Mouse (Mus musculus): ENCODE measurements at regions not wholly inside any gene's neighbourhood (a gene's known extent, or its start where the extent isn't known, plus 50 kb on each side); places are given as distances from the start of the nearest gene placed in this dataset.

GRCm38 (mm10) chr2:169493609-169494275 lies 93.8 kb downstream of the Gm11011 start:
- Histone ChIP-seq H3K4me2 (replicated peaks) (no peak overlapping the region), H3K4me1 (peaks cover 9% of the 10 kb centered on the region), H3K4me3 (no peak overlapping the region), H3K9me3 (no peaks in the 10 kb centered on the region), H3K36me3 (no peaks in the 10 kb centered on the region), H3K9ac (replicated peaks) (no peak overlapping the region), H3K27ac (replicated peaks) (no peak overlapping the region), H3K27me3 (no peaks in the 10 kb centered on the region)
- ATAC-seq (replicated peaks), result no peak
- 47% methylated on average over 16 of the region's 16 CpGs for WGBS

GRCm38 (mm10) chr2:169483934-169484333 lies 103.6 kb downstream of the Gm11011 start:
- H3K4me2 ChIP-seq (replicated peaks), result no peak overlapping the region
- WGBS, result 84% methylated on average over 8 of the region's 8 CpGs

GRCm38 (mm10) chr2:169481731-169482465 lies 105.6 kb downstream of the Gm11011 start:
- no peaks in the 10 kb centered on the region for H3K36me3 ChIP-seq
- no peaks in the 10 kb centered on the region for H3K9me3 ChIP-seq
- no peak overlapping the region for H3K4me3 ChIP-seq
- peaks cover 6% of the 10 kb centered on the region; the same call in 1 of the 2 replicates for H3K4me1 ChIP-seq
- WGBS, result 50% methylated on average over 15 of the region's 15 CpGs
- no peak for ATAC-seq (replicated peaks)
- H3K27ac ChIP-seq (replicated peaks), result no peak overlapping the region
- H3K4me2 ChIP-seq (replicated peaks), result no peak overlapping the region
- no peak overlapping the region for H3K9ac ChIP-seq (replicated peaks)
- 0 out of 2 replicates have a peak, but pooled peaks cover 3% of the 10 kb centered on the region for H3K27me3 ChIP-seq

More at GRCm38 (mm10) chr2:169483934-169484333, 103.6 kb downstream of the Gm11011 start:
- Histone ChIP-seq H3K36me3 (no peaks in the 10 kb centered on the region), H3K27ac (replicated peaks) (no peak overlapping the region), H3K9me3 (no peaks in the 10 kb centered on the region), H3K4me3 (no peak overlapping the region), H3K4me1 (peaks cover 6% of the 10 kb centered on the region; the same call in 1 of the 2 replicates), H3K27me3 (no peaks in the 10 kb centered on the region), H3K9ac (replicated peaks) (no peak overlapping the region)
- ATAC-seq (replicated peaks), result no peak

- Histone ChIP-seq H3K4me3 (no peak overlapping the region), H3K9me3 (no peaks in the 10 kb centered on the region), H3K9ac (replicated peaks) (no peak overlapping the region), H3K36me3 (no peaks in the 10 kb centered on the region), H3K4me1 (no peaks in the 10 kb centered on the region; the same call in none of the 2 replicates), H3K27me3 (0 out of 2 replicates have a peak, but pooled peaks cover 3% of the 10 kb centered on the region), H3K27ac (replicated peaks) (no peak overlapping the region), H3K4me2 (replicated peaks) (no peak overlapping the region)
- WGBS, result 31% methylated on average over 9 of the region's 9 CpGs
- no peak for ATAC-seq (replicated peaks)
Observed at GRCm38 (mm10) chr2:169474418-169475112, 113.0 kb downstream of the Gm11011 start.

GRCm38 (mm10) chr2:169469538-169469937 lies 118.0 kb downstream of the Gm11011 start:
- Histone ChIP-seq H3K27ac (replicated peaks) (no peak overlapping the region), H3K27me3 (no peaks in the 10 kb centered on the region), H3K9ac (replicated peaks) (no peak overlapping the region), H3K9me3 (no peaks in the 10 kb centered on the region), H3K36me3 (no peaks in the 10 kb centered on the region), H3K4me2 (replicated peaks) (no peak overlapping the region), H3K4me3 (no peak overlapping the region), H3K4me1 (peaks cover 4% of the 10 kb centered on the region)
- 67% methylated on average over 10 of the region's 10 CpGs for WGBS
- no peak for ATAC-seq (replicated peaks)

- H3K27ac ChIP-seq (replicated peaks), result no peak overlapping the region
- peaks cover 4% of the 10 kb centered on the region for H3K4me1 ChIP-seq
- H3K9ac ChIP-seq (replicated peaks), result no peak overlapping the region
- WGBS, result 73% methylated on average over 6 of the region's 6 CpGs
- no peaks in the 10 kb centered on the region for H3K36me3 ChIP-seq
- no peak for ATAC-seq (replicated peaks)
- H3K9me3 ChIP-seq, result no peaks in the 10 kb centered on the region
- no peak overlapping the region for H3K4me2 ChIP-seq (replicated peaks)
- no peak overlapping the region for H3K4me3 ChIP-seq
- no peaks in the 10 kb centered on the region for H3K27me3 ChIP-seq
Observed at GRCm38 (mm10) chr2:169467621-169468020, 119.9 kb downstream of the Gm11011 start.

GRCm38 (mm10) chr2:169464106-169464505 lies 123.4 kb downstream of the Gm11011 start:
- H3K4me3 ChIP-seq, result no peak overlapping the region
- H3K4me2 ChIP-seq (replicated peaks), result no peak overlapping the region
- no peaks in the 10 kb centered on the region for H3K27me3 ChIP-seq
- no peaks in the 10 kb centered on the region for H3K9me3 ChIP-seq
- WGBS, result 88% methylated on average over 5 of the region's 5 CpGs
- H3K4me1 ChIP-seq, result peaks cover 2% of the 10 kb centered on the region; the same call in 1 of the 2 replicates
- H3K9ac ChIP-seq (replicated peaks), result no peak overlapping the region
- no peak for ATAC-seq (replicated peaks)
- H3K27ac ChIP-seq (replicated peaks), result no peak overlapping the region
- no peaks in the 10 kb centered on the region for H3K36me3 ChIP-seq

- Histone ChIP-seq H3K9ac (replicated peaks) (no peak overlapping the region), H3K4me2 (replicated peaks) (no peak overlapping the region), H3K4me3 (no peak overlapping the region), H3K36me3 (no peaks in the 10 kb centered on the region), H3K4me1 (no peaks in the 10 kb centered on the region), H3K27ac (replicated peaks) (no peak overlapping the region), H3K27me3 (no peaks in the 10 kb centered on the region), H3K9me3 (no peaks in the 10 kb centered on the region)
- no peak for ATAC-seq (replicated peaks)
- WGBS, result 76% methylated on average over 12 of the region's 12 CpGs
Observed at GRCm38 (mm10) chr2:169461491-169462039, 126.0 kb downstream of the Gm11011 start.

GRCm38 (mm10) chr2:169452956-169453355 lies 134.6 kb downstream of the Gm11011 start:
- no peak for ATAC-seq (replicated peaks)

GRCm38 (mm10) chr2:169450801-169451200 lies 136.7 kb downstream of the Gm11011 start:
- WGBS, result 89% methylated on average over 6 of the region's 6 CpGs
- no peaks in the 10 kb centered on the region for H3K9me3 ChIP-seq
- H3K36me3 ChIP-seq, result no peaks in the 10 kb centered on the region
- H3K27me3 ChIP-seq, result no peaks in the 10 kb centered on the region
- ATAC-seq (replicated peaks), result no peak
- no peak overlapping the region for H3K4me3 ChIP-seq
- no peak overlapping the region for H3K9ac ChIP-seq (replicated peaks)
- H3K27ac ChIP-seq (replicated peaks), result no peak overlapping the region
- peaks cover 2% of the 10 kb centered on the region; the same call in 1 of the 2 replicates for H3K4me1 ChIP-seq
- no peak overlapping the region for H3K4me2 ChIP-seq (replicated peaks)

More at GRCm38 (mm10) chr2:169452956-169453355, 134.6 kb downstream of the Gm11011 start:
- no peaks in the 10 kb centered on the region for H3K4me1 ChIP-seq
- H3K9ac ChIP-seq (replicated peaks), result no peak overlapping the region
- H3K4me3 ChIP-seq, result no peak overlapping the region
- 95% methylated on average over 8 of the region's 8 CpGs for WGBS
- no peaks in the 10 kb centered on the region for H3K9me3 ChIP-seq
- no peak overlapping the region for H3K27ac ChIP-seq (replicated peaks)
- no peak overlapping the region for H3K4me2 ChIP-seq (replicated peaks)
- no peaks in the 10 kb centered on the region for H3K36me3 ChIP-seq
- no peaks in the 10 kb centered on the region for H3K27me3 ChIP-seq

GRCm38 (mm10) chr2:169447495-169448280 lies 139.9 kb downstream of the Gm11011 start:
- Histone ChIP-seq H3K9ac (replicated peaks) (no peak overlapping the region), H3K4me3 (no peak overlapping the region), H3K9me3 (no peaks in the 10 kb centered on the region), H3K4me1 (peaks cover 14% of the 10 kb centered on the region), H3K4me2 (replicated peaks) (no peak overlapping the region), H3K27ac (replicated peaks) (no peak overlapping the region), H3K36me3 (no peaks in the 10 kb centered on the region), H3K27me3 (no peaks in the 10 kb centered on the region)
- WGBS, result 85% methylated on average over 6 of the region's 6 CpGs
- no peak for ATAC-seq (replicated peaks)
